14 mouse cellular contexts compared by ENCODE assay signal in the genomic region with DNA sequence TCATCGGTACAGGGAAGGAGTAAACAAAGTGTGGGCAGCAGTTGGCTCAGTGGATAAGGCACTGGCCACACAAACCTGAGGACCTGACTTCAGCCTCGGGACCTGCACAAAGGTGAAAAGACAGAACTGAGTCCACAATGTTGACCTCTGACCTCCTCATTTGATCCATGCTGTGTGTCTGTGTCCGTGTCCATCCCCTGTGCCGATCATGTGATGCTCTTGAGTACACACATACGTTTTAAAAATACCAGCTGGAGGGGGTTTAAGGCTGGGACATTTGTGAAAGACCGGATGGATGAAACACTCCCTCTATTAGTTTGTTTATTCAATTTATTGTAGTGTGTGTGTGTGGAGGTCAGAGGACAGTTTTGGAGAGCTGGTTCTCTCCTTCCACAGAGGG.
"Had no signal": no experiment of that assay in that cellular context is flagged by ENCODE, and none has a peak within 500 bp of the region (broad histone marks: within the 10 kb centered on the region; RNA-seq: fewer than 3 reads in every experiment).

No protein-coding gene starts in this region.

- H3K4me2 ChIP-seq: limb, embryonic 12.5 days; midbrain, embryonic 12.5 days; neural tube, embryonic 13.5 days had no signal

- H3K9me3 ChIP-seq: limb, embryonic 12.5 days; midbrain, embryonic 12.5 days; neural tube, embryonic 13.5 days had no signal

- H3K4me1 ChIP-seq: midbrain, embryonic 12.5 days had no signal

- H3K36me3 ChIP-seq: limb, embryonic 12.5 days; midbrain, embryonic 12.5 days; neural tube, embryonic 13.5 days had no signal

- H3K27me3 ChIP-seq: limb, embryonic 12.5 days; midbrain, embryonic 12.5 days; neural tube, embryonic 13.5 days had no signal

- ATAC-seq: midbrain, embryonic 16.5 days had no signal

- H3K4me3 ChIP-seq: layer of hippocampus, adult 2 months; limb, embryonic 12.5 days; midbrain, embryonic 12.5 days; neural tube, embryonic 13.5 days had no signal

- DNase-seq: kidney, postnatal 4 days; lung, adult 18-20 months; lung, postnatal 10 days; retina, postnatal 1 day; right cerebral cortex, postnatal 4 days; spleen, adult 18-20 months; thymus, adult 18-20 months; thymus, postnatal 14 days had no signal

- H3K27ac ChIP-seq: kidney, postnatal 0 days; layer of hippocampus, adult 2 months; limb, embryonic 12.5 days; midbrain, embryonic 12.5 days; neural tube, embryonic 13.5 days had no signal

- H3K9ac ChIP-seq: limb, embryonic 12.5 days; midbrain, embryonic 12.5 days; neural tube, embryonic 13.5 days had no signal
